Mouse (Mus musculus) urinary bladder, adult 18-20 months (tissue): ENCODE measurements around the gene Dmxl2.

ENCODE experiments used
- DNase-seq, 2 experiments: peaks; one replicate each; pipeline ENCODE4 v3.0.0; 2022; ENCODE audit warnings: low spot score in 2 of 2, mixed read lengths in 2 of 2

The Dmxl2 gene

GRCm38 (mm10) chr9:54316363-54316762 is 185.1 kb downstream of the Dmxl2 start:
- no peak for DNase-seq
